Mouse (Mus musculus): Measurements from ENCODE around the gene Aldoart1. TPM values are rescaled to one million over a fixed set of nuclear protein-coding genes. Genes with fewer than 3 reads are reported as not detected.

Aldoart1 gene
- total RNA-seq (2014; fragmentation: Nextera tagmentation): 0.34 and 0.38 TPM in 2 replicates
- total RNA-seq (2017): 0.12 and 0.27 TPM in 2 replicates
- polyA plus RNA-seq (2012): 0.08 TPM in 1 of 2 replicates, not detected in the other

- DNase-seq (ENCODE audit: low spot score) (no peak), ATAC-seq (ENCODE audit: extremely low read depth, insufficient number of reproducible peaks, low FRiP score, poor library complexity, severe bottlenecking) (no peak)
- Histone ChIP-seq H3K36me3 (replicated peaks) (no peaks in the 10 kb centered on the region), H3K4me1 (ENCODE audit: insufficient read depth, low read depth, low read length) (no peaks in the 10 kb centered on the region), H3K9me3 (replicated peaks) (peaks cover 16% of the 10 kb centered on the region), H3K4me3 (ENCODE audit: low read depth, low read length) (no peak within 1 kb of the TSS), H3K27me3 (ENCODE audit: insufficient read depth, low read length) (no peaks in the 10 kb centered on the region)
- TF ChIP-seq GATA2 (IDR thresholded peaks at IDR 0.05; ENCODE audit: borderline replicate concordance, low read depth, low read length) (no peak), GATA1 (IDR thresholded peaks at IDR 0.05; ENCODE audit: borderline replicate concordance, low read length) (no peak), CTCF (IDR thresholded peaks at IDR 0.05; ENCODE audit: low read depth, low read length) (no peak), TAL1 (conservative IDR thresholded peaks at IDR 0.05; ENCODE audit: low read depth, low read length) (no peak), POLR2AphosphoS5 (IDR thresholded peaks at IDR 0.05; ENCODE audit: insufficient replicate concordance, low read depth, low read length) (no peak)
Measured at GRCm38 (mm10) chr4:72852534-72852933, at the start of gene Aldoart1. Gene Aldoart1 (minus strand): TSS chr4:72852634.

DNA sequence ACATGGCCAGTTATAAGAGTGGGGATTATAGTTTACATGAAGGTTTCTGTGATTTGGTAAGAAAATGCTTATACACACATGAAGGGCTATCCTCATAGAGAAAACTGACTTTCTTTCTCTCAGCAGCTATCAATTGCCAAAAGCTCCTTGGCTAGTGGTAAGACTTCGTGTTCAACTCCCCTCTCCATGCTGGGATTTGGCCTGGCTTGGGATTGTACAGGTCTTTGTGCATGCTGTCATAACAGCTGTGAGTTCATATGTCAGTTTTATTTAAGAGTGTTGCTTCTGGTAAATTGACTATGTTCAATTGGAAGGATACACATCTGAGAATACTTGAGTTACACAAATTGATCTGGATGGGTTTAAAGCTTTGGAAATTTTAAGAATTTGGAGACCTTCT lies 49.1 kb upstream of the Aldoart1 start:
- Histone ChIP-seq H3K9me3 (replicated peaks) (peaks cover 5% of the 10 kb centered on the region; the same call in 1 of the 2 replicates), H3K27me3 (ENCODE audit: insufficient read depth, low read length) (no peaks in the 10 kb centered on the region), H3K4me1 (ENCODE audit: insufficient read depth, low read depth, low read length) (no peaks in the 10 kb centered on the region), H3K4me3 (ENCODE audit: low read depth, low read length) (no peak overlapping the region), H3K36me3 (replicated peaks) (no peaks in the 10 kb centered on the region)
- DNase-seq (ENCODE audit: low spot score) (no peak), ATAC-seq (ENCODE audit: extremely low read depth, insufficient number of reproducible peaks, low FRiP score, poor library complexity, severe bottlenecking) (no peak)
- TF ChIP-seq GATA2 (IDR thresholded peaks at IDR 0.05; ENCODE audit: borderline replicate concordance, low read depth, low read length) (no peak), POLR2AphosphoS5 (IDR thresholded peaks at IDR 0.05; ENCODE audit: insufficient replicate concordance, low read depth, low read length) (no peak), GATA1 (IDR thresholded peaks at IDR 0.05; ENCODE audit: borderline replicate concordance, low read length) (no peak), CTCF (IDR thresholded peaks at IDR 0.05; ENCODE audit: low read depth, low read length) (no peak), TAL1 (conservative IDR thresholded peaks at IDR 0.05; ENCODE audit: low read depth, low read length) (no peak)

GRCm38 (mm10) chr4:72865371-72866075 lies 13.1 kb upstream of the Aldoart1 start:
- TF ChIP-seq TAL1 (conservative IDR thresholded peaks at IDR 0.05; ENCODE audit: low read depth, low read length): no peak
- no peak for TF ChIP-seq POLR2AphosphoS5 (IDR thresholded peaks at IDR 0.05; ENCODE audit: insufficient replicate concordance, low read depth, low read length)
- TF ChIP-seq CTCF (IDR thresholded peaks at IDR 0.05; ENCODE audit: low read depth, low read length): no peak
- no peak for TF ChIP-seq GATA2 (IDR thresholded peaks at IDR 0.05; ENCODE audit: borderline replicate concordance, low read depth, low read length)
- TF ChIP-seq GATA1 (IDR thresholded peaks at IDR 0.05; ENCODE audit: borderline replicate concordance, low read length): no peak
- DNase-seq (ENCODE audit: low spot score) (no peak), ATAC-seq (ENCODE audit: extremely low read depth, insufficient number of reproducible peaks, low FRiP score, poor library complexity, severe bottlenecking) (no peak)
- Histone ChIP-seq H3K4me1 (ENCODE audit: insufficient read depth, low read depth, low read length) (no peaks in the 10 kb centered on the region), H3K27me3 (ENCODE audit: insufficient read depth, low read length) (no peaks in the 10 kb centered on the region), H3K36me3 (replicated peaks) (no peaks in the 10 kb centered on the region), H3K9me3 (replicated peaks) (no peaks in the 10 kb centered on the region), H3K4me3 (ENCODE audit: low read depth, low read length) (no peak overlapping the region)

- Histone ChIP-seq H3K36me3 (replicated peaks) (no peaks in the 10 kb centered on the region), H3K4me1 (ENCODE audit: insufficient read depth, low read depth, low read length) (no peaks in the 10 kb centered on the region), H3K4me3 (ENCODE audit: low read depth, low read length) (no peak overlapping the region), H3K9me3 (replicated peaks) (no peaks in the 10 kb centered on the region), H3K27me3 (ENCODE audit: insufficient read depth, low read length) (no peaks in the 10 kb centered on the region)
- no peak for ATAC-seq (ENCODE audit: extremely low read depth, insufficient number of reproducible peaks, low FRiP score, poor library complexity, severe bottlenecking)
- TF ChIP-seq GATA1 (IDR thresholded peaks at IDR 0.05; ENCODE audit: borderline replicate concordance, low read length): no peak
- no peak for TF ChIP-seq TAL1 (conservative IDR thresholded peaks at IDR 0.05; ENCODE audit: low read depth, low read length)
- TF ChIP-seq CTCF (IDR thresholded peaks at IDR 0.05; ENCODE audit: low read depth, low read length): no peak
- no peak for TF ChIP-seq GATA2 (IDR thresholded peaks at IDR 0.05; ENCODE audit: borderline replicate concordance, low read depth, low read length)
- TF ChIP-seq POLR2AphosphoS5 (IDR thresholded peaks at IDR 0.05; ENCODE audit: insufficient replicate concordance, low read depth, low read length): no peak
- DNase-seq (ENCODE audit: low spot score): no peak
Measured at GRCm38 (mm10) chr4:72844276-72844675, 8.2 kb downstream of the Aldoart1 start.

GRCm38 (mm10) chr4:72843025-72843424 lies 9.4 kb downstream of the Aldoart1 start:
- ATAC-seq (ENCODE audit: extremely low read depth, insufficient number of reproducible peaks, low FRiP score, poor library complexity, severe bottlenecking) (no peak), DNase-seq (ENCODE audit: low spot score) (no peak)
- Histone ChIP-seq H3K36me3 (replicated peaks) (no peaks in the 10 kb centered on the region), H3K9me3 (replicated peaks) (no peaks in the 10 kb centered on the region), H3K27me3 (ENCODE audit: insufficient read depth, low read length) (no peaks in the 10 kb centered on the region), H3K4me3 (ENCODE audit: low read depth, low read length) (no peak overlapping the region), H3K4me1 (ENCODE audit: insufficient read depth, low read depth, low read length) (no peaks in the 10 kb centered on the region)
- no peak for TF ChIP-seq GATA1 (IDR thresholded peaks at IDR 0.05; ENCODE audit: borderline replicate concordance, low read length)
- TF ChIP-seq CTCF (IDR thresholded peaks at IDR 0.05; ENCODE audit: low read depth, low read length): no peak
- TF ChIP-seq GATA2 (IDR thresholded peaks at IDR 0.05; ENCODE audit: borderline replicate concordance, low read depth, low read length): no peak
- TF ChIP-seq POLR2AphosphoS5 (IDR thresholded peaks at IDR 0.05; ENCODE audit: insufficient replicate concordance, low read depth, low read length): no peak
- TF ChIP-seq TAL1 (conservative IDR thresholded peaks at IDR 0.05; ENCODE audit: low read depth, low read length): no peak

- H3K9me3 ChIP-seq (replicated peaks): no peaks in the 10 kb centered on the region
- ATAC-seq (ENCODE audit: extremely low read depth, insufficient number of reproducible peaks, low FRiP score, poor library complexity, severe bottlenecking): no peak
- no peak overlapping the region for H3K4me3 ChIP-seq (ENCODE audit: low read depth, low read length)
- H3K27me3 ChIP-seq (ENCODE audit: insufficient read depth, low read length): no peaks in the 10 kb centered on the region
- no peaks in the 10 kb centered on the region for H3K4me1 ChIP-seq (ENCODE audit: insufficient read depth, low read depth, low read length)
- no peaks in the 10 kb centered on the region for H3K36me3 ChIP-seq (replicated peaks)
- DNase-seq (ENCODE audit: low spot score): no peak
- TF ChIP-seq POLR2AphosphoS5 (IDR thresholded peaks at IDR 0.05; ENCODE audit: insufficient replicate concordance, low read depth, low read length) (no peak), TAL1 (conservative IDR thresholded peaks at IDR 0.05; ENCODE audit: low read depth, low read length) (no peak), CTCF (IDR thresholded peaks at IDR 0.05; ENCODE audit: low read depth, low read length) (no peak), GATA1 (IDR thresholded peaks at IDR 0.05; ENCODE audit: borderline replicate concordance, low read length) (no peak), GATA2 (IDR thresholded peaks at IDR 0.05; ENCODE audit: borderline replicate concordance, low read depth, low read length) (no peak)
Measured at GRCm38 (mm10) chr4:72836430-72836829, 16.0 kb downstream of the Aldoart1 start.

Data from G1E (cell line).